Mouse (Mus musculus) lung, postnatal 0 days (tissue): ENCODE results near the gene Scn1b. TPM values are rescaled to one million over a fixed set of nuclear protein-coding genes. Genes with fewer than 3 reads are reported as not detected.

ENCODE experiments used
- ATAC-seq: fragments of 200-750 bp; cut with Nextera tagmentation; 2 replicates; pipeline ENCODE4 v1.8.0; 2017; ENCODE audit warnings: moderate library complexity
- DNase-seq: peaks from one replicate; pipeline ENCODE4 v3.0.0-alpha.2; 2016; ENCODE audit warnings: low spot score
- H3K27ac ChIP-seq: fragments of 300-500 bp; sonication (generic); 2 replicates; pipeline ENCODE4 v1.5.1; 2014; ENCODE audit warnings: antibody characterized with exemption, mild to moderate bottlenecking, low read length, mixed read lengths
- H3K27me3 ChIP-seq: fragments of 300-500 bp; sonication (generic); replicated peaks from 2 replicates; pipeline ENCODE4 v1.6.1; 2014; ENCODE audit warnings: low read length, mixed read lengths; ENCODE audit not compliant: insufficient read depth
- H3K36me3 ChIP-seq: fragments of 300-500 bp; sonication (generic); 2 replicates; pipeline ENCODE4 v1.6.1; 2014; ENCODE audit warnings: low read length, mixed read lengths; ENCODE audit not compliant: insufficient read depth
- H3K4me1 ChIP-seq: fragments of 300-500 bp; sonication (generic); 2 replicates; pipeline ENCODE4 v1.6.1; 2014; ENCODE audit warnings: antibody characterized with exemption, low read depth, low read length, mixed read lengths; ENCODE audit not compliant: insufficient read depth
- H3K4me2 ChIP-seq: fragments of 300-500 bp; sonication (generic); replicated peaks from 2 replicates; pipeline ENCODE4 v1.6.1; 2014; ENCODE audit warnings: low read depth, mild to moderate bottlenecking, low read length, moderate library complexity, mixed read lengths
- H3K4me3 ChIP-seq: fragments of 300-500 bp; sonication (generic); 2 replicates; pipeline ENCODE4 v1.5.1; 2014; ENCODE audit warnings: low read depth, low read length
- H3K9ac ChIP-seq: fragments of 300-500 bp; sonication (generic); replicated peaks from 2 replicates; pipeline ENCODE4 v1.6.1; 2014; ENCODE audit warnings: low read depth, mild to moderate bottlenecking
- H3K9me3 ChIP-seq: fragments of 300-500 bp; sonication (generic); 2 replicates; pipeline ENCODE4 v1.6.1; 2016; ENCODE audit warnings: low read length, mixed read lengths
- CTCF ChIP-seq: IDR thresholded peaks from 2 replicates; pipeline ENCODE4 v1.5.1; 2016; ENCODE audit warnings: antibody characterized with exemption, mild to moderate bottlenecking
- EP300 ChIP-seq: IDR thresholded peaks from 2 replicates; pipeline ENCODE4 v1.6.1; 2016; ENCODE audit warnings: antibody characterized with exemption, mild to moderate bottlenecking, control low read depth
- WGBS: fragments of 180-500 bp; shearing (Covaris S2); extraction: QIAGEN DNeasy Blood & Tissue Kit; methylation state at CpG from one replicate; pipeline ENCODE4 v1.1.7; 2014; 5-methylcytosine and 5-hydroxymethylcytosine counted together
- polyA plus RNA-seq: library from polyadenylated mRNA; unstranded; fragments of >200 nt; fragmentation: Nextera tagmentation; extraction: Ambion mirVana; gene quantifications from 2 replicates; pipeline ENCODE4 v1.2.1, GENCODE M21; 2015

Scn1b gene
- polyA plus RNA-seq, 1 experiment from 2014 or later = 4.9 TPM

- Histone ChIP-seq H3K27me3 (peaks cover 20% of the 10 kb centered on the region), H3K4me1 (no peaks in the 10 kb centered on the region), H3K9me3 (no peaks in the 10 kb centered on the region), H3K4me3 (no peak overlapping the region), H3K27ac (no peak overlapping the region), H3K4me2 (no peak overlapping the region), H3K9ac (no peak overlapping the region), H3K36me3 (peaks cover 20% of the 10 kb centered on the region)
- ATAC-seq = no peak
- no peak for DNase-seq
- 68% methylated on average over 9 of the region's 9 CpGs for WGBS
- TF ChIP-seq EP300 = no peak
Measured at GRCm38 (mm10) chr7:31128157-31128705, 1.4 kb upstream of the Scn1b start.

- Histone ChIP-seq H3K4me2 (peak overlapping the region; percentile 87), H3K4me3 (peak overlapping the region; percentile 47), H3K27ac (no peak overlapping the region), H3K4me1 (no peaks in the 10 kb centered on the region), H3K9ac (no peak overlapping the region), H3K9me3 (no peaks in the 10 kb centered on the region), H3K36me3 (peaks cover 8% of the 10 kb centered on the region; the same call in 1 of the 2 replicates), H3K27me3 (peaks cover 20% of the 10 kb centered on the region)
- under 1% methylated on average over 41 of the region's 53 CpGs for WGBS
- 0 out of 2 replicates have a peak, but pooled peaks have one; percentile 7 for ATAC-seq
- DNase-seq = no peak
- no peak for TF ChIP-seq EP300
- no peak for TF ChIP-seq CTCF
Measured at GRCm38 (mm10) chr7:31126211-31126751, 522 bp downstream of the Scn1b start.

GRCm38 (mm10) chr7:31125116-31125515 is 1.7 kb downstream of the Scn1b start:
- ATAC-seq (no peak), DNase-seq (no peak)
- TF ChIP-seq EP300 (no peak), CTCF (no peak)
- Histone ChIP-seq H3K4me3 (no peak overlapping the region), H3K36me3 (peaks cover 4% of the 10 kb centered on the region; the same call in 1 of the 2 replicates), H3K27me3 (peaks cover 20% of the 10 kb centered on the region), H3K27ac (no peak overlapping the region), H3K4me1 (no peaks in the 10 kb centered on the region), H3K9ac (no peak overlapping the region), H3K4me2 (no peak overlapping the region), H3K9me3 (no peaks in the 10 kb centered on the region)
- WGBS = 51% methylated on average over 13 of the region's 13 CpGs

- Histone ChIP-seq H3K27ac (no peak overlapping the region), H3K9me3 (no peaks in the 10 kb centered on the region), H3K4me1 (no peaks in the 10 kb centered on the region), H3K4me2 (no peak overlapping the region), H3K36me3 (peaks cover 3% of the 10 kb centered on the region; the same call in 1 of the 2 replicates), H3K27me3 (peaks cover 20% of the 10 kb centered on the region), H3K4me3 (no peak overlapping the region), H3K9ac (no peak overlapping the region)
- WGBS = 74% methylated on average over 5 of the region's 5 CpGs
- TF ChIP-seq EP300 (no peak), CTCF (no peak)
- ATAC-seq = no peak
- no peak for DNase-seq
Measured at GRCm38 (mm10) chr7:31124381-31124780, 2.4 kb downstream of the Scn1b start.

GRCm38 (mm10) chr7:31123697-31124096 is 3.1 kb downstream of the Scn1b start:
- 68% methylated on average over 3 of the region's 3 CpGs for WGBS
- no peak for TF ChIP-seq EP300
- no peak for TF ChIP-seq CTCF
- no peak for ATAC-seq

GRCm38 (mm10) chr7:31122641-31123631 is 3.9 kb downstream of the Scn1b start:
- Histone ChIP-seq H3K4me3 (no peak overlapping the region), H3K9me3 (no peaks in the 10 kb centered on the region), H3K27ac (no peak overlapping the region), H3K9ac (no peak overlapping the region), H3K27me3 (peaks cover 20% of the 10 kb centered on the region), H3K4me2 (no peak overlapping the region), H3K4me1 (no peaks in the 10 kb centered on the region), H3K36me3 (no peaks in the 10 kb centered on the region)
- TF ChIP-seq CTCF = no peak
- TF ChIP-seq EP300 = no peak
- 79% methylated on average over 16 of the region's 16 CpGs for WGBS
- no peak for ATAC-seq
- DNase-seq = no peak

More at GRCm38 (mm10) chr7:31123697-31124096, 3.1 kb downstream of the Scn1b start:
- Histone ChIP-seq H3K27me3 (peaks cover 20% of the 10 kb centered on the region), H3K4me2 (no peak overlapping the region), H3K27ac (no peak overlapping the region), H3K36me3 (no peaks in the 10 kb centered on the region), H3K4me1 (no peaks in the 10 kb centered on the region), H3K9me3 (no peaks in the 10 kb centered on the region), H3K4me3 (no peak overlapping the region), H3K9ac (no peak overlapping the region)
- no peak for DNase-seq
